Mouse (Mus musculus) embryonic facial prominence, embryonic 12.5 days (tissue): Measurements from ENCODE around the gene Sox2. TPM values are rescaled to one million over a fixed set of nuclear protein-coding genes. Genes with fewer than 3 reads are reported as not detected.

ENCODE experiments used
- ATAC-seq: fragments of 200-750 bp; cut with Nextera tagmentation; 2 replicates; pipeline ENCODE4 v1.8.0; 2017; ENCODE audit not compliant: insufficient number of reproducible peaks, insufficient read depth, low FRiP score, low TSS enrichment
- H3K27ac ChIP-seq: fragments of 300-500 bp; sonication (generic); 2 replicates; pipeline ENCODE4 v1.5.1; 2016; ENCODE audit warnings: mild to moderate bottlenecking
- H3K27me3 ChIP-seq: fragments of 300-500 bp; sonication (generic); 2 replicates; pipeline ENCODE4 v1.6.1; 2016; ENCODE audit warnings: mild to moderate bottlenecking, moderate library complexity
- H3K36me3 ChIP-seq: fragments of 300-500 bp; sonication (generic); 2 replicates; pipeline ENCODE4 v1.6.1; 2016; ENCODE audit warnings: mild to moderate bottlenecking
- H3K4me1 ChIP-seq: fragments of 300-500 bp; sonication (generic); 2 replicates; pipeline ENCODE4 v1.6.1; 2016
- H3K4me2 ChIP-seq: fragments of 300-500 bp; sonication (generic); replicated peaks from 2 replicates; pipeline ENCODE4 v1.6.1; 2016; ENCODE audit warnings: mild to moderate bottlenecking, moderate library complexity
- H3K4me3 ChIP-seq: fragments of 300-500 bp; sonication (generic); 2 replicates; pipeline ENCODE4 v1.5.1; 2016; ENCODE audit warnings: mild to moderate bottlenecking
- H3K9ac ChIP-seq: fragments of 300-500 bp; sonication (generic); 2 replicates; pipeline ENCODE4 v1.6.1; 2016; ENCODE audit warnings: mild to moderate bottlenecking, moderate library complexity
- H3K9me3 ChIP-seq: fragments of 300-500 bp; sonication (generic); 2 replicates; pipeline ENCODE4 v1.6.1; 2016; ENCODE audit warnings: mild to moderate bottlenecking, moderate library complexity
- WGBS: fragments of 180-500 bp; shearing (Covaris S2); methylation state at CpG from one replicate; pipeline ENCODE4 v1.1.7; 2016; 5-methylcytosine and 5-hydroxymethylcytosine counted together
- polyA plus RNA-seq: library from polyadenylated mRNA; unstranded; fragments of >200 nt; fragmentation: Nextera tagmentation; extraction: Ambion mirVana; gene quantifications from 2 replicates; pipeline ENCODE4 v1.2.1, GENCODE M21; 2016

Sox2 gene
- 11.4 and 13.5 TPM in 2 replicates for polyA plus RNA-seq

DNA sequence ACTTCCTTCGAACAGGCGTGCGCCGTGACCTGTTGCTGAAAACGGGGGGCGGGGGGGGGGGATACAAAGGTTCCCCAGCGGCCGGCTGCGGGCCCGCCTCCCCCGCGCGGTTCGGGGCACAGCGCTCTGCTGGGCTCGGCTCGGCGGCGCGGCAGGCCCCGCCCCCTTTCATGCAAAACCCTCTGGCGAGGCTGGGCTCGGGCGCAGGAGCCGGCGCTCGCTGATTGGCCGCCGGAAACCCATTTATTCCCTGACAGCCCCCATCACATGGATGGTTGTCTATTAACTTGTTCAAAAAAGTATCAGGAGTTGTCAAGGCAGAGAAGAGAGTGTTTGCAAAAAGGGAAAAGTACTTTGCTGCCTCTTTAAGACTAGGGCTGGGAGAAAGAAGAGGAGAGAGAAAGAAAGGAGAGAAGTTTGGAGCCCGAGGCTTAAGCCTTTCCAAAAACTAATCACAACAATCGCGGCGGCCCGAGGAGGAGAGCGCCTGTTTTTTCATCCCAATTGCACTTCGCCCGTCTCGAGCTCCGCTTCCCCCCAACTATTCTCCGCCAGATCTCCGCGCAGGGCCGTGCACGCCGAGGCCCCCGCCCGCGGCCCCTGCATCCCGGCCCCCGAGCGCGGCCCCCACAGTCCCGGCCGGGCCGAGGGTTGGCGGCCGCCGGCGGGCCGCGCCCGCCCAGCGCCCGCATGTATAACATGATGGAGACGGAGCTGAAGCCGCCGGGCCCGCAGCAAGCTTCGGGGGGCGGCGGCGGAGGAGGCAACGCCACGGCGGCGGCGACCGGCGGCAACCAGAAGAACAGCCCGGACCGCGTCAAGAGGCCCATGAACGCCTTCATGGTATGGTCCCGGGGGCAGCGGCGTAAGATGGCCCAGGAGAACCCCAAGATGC, at the start of gene Sox2:
Gene Sox2 (plus strand): TSS at position 680 of the 895 bp plus-strand sequence.
- Histone ChIP-seq H3K9ac (peak within 1 kb of the TSS; percentile 74), H3K4me3 (peak within 1 kb of the TSS; percentile 45), H3K36me3 (no peaks in the 10 kb centered on the region), H3K4me2 (peak within 1 kb of the TSS; percentile 67), H3K9me3 (no peaks in the 10 kb centered on the region), H3K4me1 (peaks cover 14% of the 10 kb centered on the region), H3K27ac (peak within 1 kb of the TSS; percentile 86), H3K27me3 (peaks cover 63% of the 10 kb centered on the region)
- WGBS = under 1% methylated on average over 85 of the region's 86 CpGs
- ATAC-seq = peak; percentile 84

DNA sequence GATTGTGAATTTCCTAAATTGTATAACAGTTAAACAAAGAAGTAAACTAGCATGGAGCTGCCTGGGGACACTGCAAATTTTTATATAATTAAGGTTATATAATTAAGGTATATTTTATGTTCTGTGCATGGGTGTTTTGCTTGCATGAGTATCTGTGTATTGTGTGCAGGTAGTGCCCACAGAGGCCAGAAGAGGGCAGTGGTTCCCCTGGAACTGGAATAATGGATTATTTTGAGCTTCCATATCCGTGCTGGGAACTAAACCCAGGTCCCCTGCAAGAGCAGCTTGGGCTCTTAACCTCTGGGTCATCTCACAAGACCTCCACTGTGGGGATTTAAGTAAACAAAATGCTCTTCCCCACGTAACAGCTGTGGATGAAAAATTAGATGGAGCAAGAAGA, 49.1 kb upstream of the Sox2 start:
- no peaks in the 10 kb centered on the region for H3K9me3 ChIP-seq
- WGBS = 77% methylated on average over 2 of the region's 2 CpGs

GRCm38 (mm10) chr3:34614107-34614506, 36.1 kb upstream of the Sox2 start:
- H3K4me2 ChIP-seq = no peak overlapping the region
- H3K9ac ChIP-seq = no peak overlapping the region
- no peaks in the 10 kb centered on the region for H3K4me1 ChIP-seq
- H3K9me3 ChIP-seq = no peaks in the 10 kb centered on the region
- H3K27ac ChIP-seq = peak overlapping the region; percentile 23; the same call in 1 of the 2 replicates
- no peak overlapping the region for H3K4me3 ChIP-seq
- WGBS = 62% methylated on average over 7 of the region's 7 CpGs
- no peaks in the 10 kb centered on the region for H3K36me3 ChIP-seq
- 0 out of 2 replicates have a peak, but pooled peaks have one; percentile 49 for ATAC-seq
- H3K27me3 ChIP-seq = no peaks in the 10 kb centered on the region

More for the DNA sequence above, 49.1 kb upstream of the Sox2 start:
- no peaks in the 10 kb centered on the region for H3K36me3 ChIP-seq
- no peak overlapping the region for H3K9ac ChIP-seq
- H3K27ac ChIP-seq = no peak overlapping the region
- no peaks in the 10 kb centered on the region for H3K4me1 ChIP-seq
- no peak for ATAC-seq
- H3K27me3 ChIP-seq = no peaks in the 10 kb centered on the region
- no peak overlapping the region for H3K4me2 ChIP-seq
- no peak overlapping the region for H3K4me3 ChIP-seq

DNA sequence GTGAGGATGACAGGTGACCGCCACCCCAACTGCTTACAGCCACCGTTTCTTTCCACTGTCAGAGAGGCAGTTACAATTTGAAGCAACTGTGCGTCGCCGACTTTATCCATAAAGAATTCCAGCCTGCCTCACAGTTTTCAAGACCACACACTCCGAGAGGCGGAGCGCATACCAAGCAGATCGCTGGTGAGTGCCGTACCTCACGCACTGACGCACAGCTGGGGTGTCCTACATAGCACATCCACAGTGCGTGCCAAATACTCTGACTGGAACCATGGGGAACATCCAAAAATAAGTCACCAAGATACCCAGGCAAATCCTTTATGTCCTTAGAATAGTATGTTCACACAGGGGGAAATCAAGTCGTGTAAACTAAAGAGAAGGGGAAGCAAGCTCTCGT, 34.7 kb upstream of the Sox2 start:
- ATAC-seq = 0 out of 2 replicates have a peak, but pooled peaks have one; percentile 28
- Histone ChIP-seq H3K4me3 (no peak overlapping the region), H3K27me3 (no peaks in the 10 kb centered on the region), H3K4me1 (no peaks in the 10 kb centered on the region), H3K36me3 (no peaks in the 10 kb centered on the region), H3K9me3 (no peaks in the 10 kb centered on the region), H3K4me2 (no peak overlapping the region), H3K9ac (no peak overlapping the region), H3K27ac (no peak overlapping the region)
- 74% methylated on average over 15 of the region's 15 CpGs for WGBS

DNA sequence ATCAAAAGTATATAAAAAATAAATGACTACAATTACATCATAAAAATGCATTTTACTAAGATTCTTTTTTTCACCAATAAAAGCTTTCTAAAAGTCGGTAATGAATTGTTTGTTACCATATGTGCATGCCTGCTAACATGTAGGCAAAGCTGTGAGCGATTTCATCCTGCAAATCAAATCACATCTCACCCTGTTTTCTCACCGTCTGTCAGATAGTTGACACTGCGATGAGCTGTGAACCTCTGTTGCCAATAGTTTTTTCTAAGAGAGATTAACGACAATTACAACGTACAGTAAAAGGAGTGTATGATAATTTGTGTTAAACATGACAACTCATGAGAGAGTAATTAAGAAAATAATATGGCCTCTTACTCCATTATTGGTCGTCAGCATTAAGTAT, 31.3 kb upstream of the Sox2 start:
- no peak for ATAC-seq
- Histone ChIP-seq H3K36me3 (no peaks in the 10 kb centered on the region), H3K9ac (no peak overlapping the region), H3K4me2 (no peak overlapping the region), H3K9me3 (no peaks in the 10 kb centered on the region), H3K27ac (no peak overlapping the region), H3K27me3 (no peaks in the 10 kb centered on the region), H3K4me3 (no peak overlapping the region), H3K4me1 (no peaks in the 10 kb centered on the region)
- 83% methylated on average over 7 of the region's 7 CpGs for WGBS

DNA sequence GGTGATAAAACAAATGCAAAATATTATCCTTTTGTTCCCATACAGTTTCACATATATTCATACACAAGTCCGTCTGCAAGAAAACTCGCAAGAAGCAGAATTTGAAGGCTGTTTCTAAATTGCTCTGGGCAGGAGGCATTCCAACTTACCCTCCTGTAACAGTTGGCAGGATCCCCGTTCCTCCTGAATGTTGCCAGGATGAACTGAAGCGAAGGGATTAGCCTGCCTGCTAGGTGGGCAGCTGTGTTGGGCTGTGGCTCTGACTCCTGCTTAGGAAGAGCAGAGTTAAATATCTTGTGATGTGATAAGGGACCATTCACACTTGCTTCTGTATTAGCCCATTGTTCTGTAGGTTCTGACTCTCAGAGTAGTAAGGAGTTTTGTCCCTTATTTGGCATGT, 30.1 kb upstream of the Sox2 start:
- Histone ChIP-seq H3K4me2 (no peak overlapping the region), H3K4me3 (no peak overlapping the region), H3K27me3 (no peaks in the 10 kb centered on the region), H3K9me3 (no peaks in the 10 kb centered on the region), H3K36me3 (no peaks in the 10 kb centered on the region), H3K9ac (no peak overlapping the region), H3K4me1 (no peaks in the 10 kb centered on the region), H3K27ac (no peak overlapping the region)
- ATAC-seq = no peak
- 76% methylated on average over 4 of the region's 4 CpGs for whole genome bisulfite sequencing

DNA sequence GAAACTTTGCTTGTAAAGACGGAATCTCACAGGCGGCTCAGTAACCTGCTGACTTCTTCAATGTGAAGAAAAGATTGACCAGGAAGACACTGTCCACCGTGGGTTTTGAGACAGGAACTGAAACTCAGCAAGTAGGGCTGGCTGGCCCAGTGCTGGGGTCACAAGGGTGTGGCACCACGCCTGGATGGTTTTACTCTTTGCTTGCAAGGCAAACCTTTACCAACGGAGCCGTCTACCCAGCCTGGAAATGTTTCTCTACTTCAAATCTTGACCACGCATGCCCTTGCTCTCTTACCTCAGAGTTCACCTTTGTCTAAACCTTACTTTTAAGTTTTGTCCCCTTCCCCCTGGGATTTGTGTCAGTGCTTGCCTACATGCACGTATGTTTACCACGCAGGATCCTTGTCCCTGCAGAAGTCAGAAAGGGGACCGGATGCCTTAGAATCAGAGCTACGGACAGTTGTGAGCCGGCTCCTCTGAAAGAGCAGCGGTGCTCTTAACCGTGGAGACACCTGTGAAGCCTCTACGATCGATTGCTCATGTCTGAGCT, 25.4 kb upstream of the Sox2 start:
- H3K4me1 ChIP-seq = no peaks in the 10 kb centered on the region
- WGBS = 87% methylated on average over 16 of the region's 16 CpGs
- no peaks in the 10 kb centered on the region for H3K27me3 ChIP-seq
- H3K9me3 ChIP-seq = no peaks in the 10 kb centered on the region
- no peak overlapping the region for H3K9ac ChIP-seq
- ATAC-seq = no peak
- H3K4me3 ChIP-seq = no peak overlapping the region
- H3K27ac ChIP-seq = no peak overlapping the region
- no peaks in the 10 kb centered on the region for H3K36me3 ChIP-seq
- no peak overlapping the region for H3K4me2 ChIP-seq

DNA sequence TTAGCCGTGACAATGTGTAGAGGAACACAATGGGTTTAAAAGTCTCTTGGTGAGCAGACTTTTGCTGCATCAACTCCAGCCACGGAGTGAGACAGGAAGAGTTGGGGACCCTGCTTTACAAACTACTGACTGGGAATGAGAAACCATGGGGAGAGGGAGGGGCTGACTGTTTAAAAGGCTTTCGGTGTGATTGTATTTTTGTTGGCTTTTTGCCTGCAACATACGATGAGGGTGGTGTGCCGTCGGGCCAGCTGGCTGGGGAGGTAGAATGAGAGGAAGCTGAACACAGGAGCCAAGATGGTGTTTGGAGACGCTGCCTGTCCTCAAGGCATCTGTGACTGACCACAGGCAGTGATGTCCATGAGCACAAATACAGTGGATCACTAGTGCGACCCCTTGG, 23.7 kb upstream of the Sox2 start:
- Histone ChIP-seq H3K27ac (no peak overlapping the region), H3K9me3 (no peaks in the 10 kb centered on the region), H3K4me3 (no peak overlapping the region), H3K4me2 (no peak overlapping the region), H3K9ac (no peak overlapping the region), H3K36me3 (no peaks in the 10 kb centered on the region), H3K27me3 (no peaks in the 10 kb centered on the region), H3K4me1 (no peaks in the 10 kb centered on the region)
- 77% methylated on average over 8 of the region's 8 CpGs for WGBS
- ATAC-seq = no peak

GRCm38 (mm10) chr3:34630031-34630430, 20.2 kb upstream of the Sox2 start:
- H3K4me1 ChIP-seq = no peaks in the 10 kb centered on the region
- WGBS = 68% methylated on average over 8 of the region's 8 CpGs
- H3K4me3 ChIP-seq = no peak overlapping the region
- H3K9ac ChIP-seq = no peak overlapping the region
- no peaks in the 10 kb centered on the region for H3K9me3 ChIP-seq
- H3K36me3 ChIP-seq = no peaks in the 10 kb centered on the region
- peaks cover under 1% of the 10 kb centered on the region; the same call in 1 of the 2 replicates for H3K27me3 ChIP-seq
- H3K4me2 ChIP-seq = no peak overlapping the region
- ATAC-seq = no peak
- no peak overlapping the region for H3K27ac ChIP-seq

- 53% methylated on average over 1 of the region's 1 CpGs for WGBS
- peaks cover 3% of the 10 kb centered on the region for H3K27me3 ChIP-seq
Observed at GRCm38 (mm10) chr3:34630736-34631135, 19.5 kb upstream of the Sox2 start.

GRCm38 (mm10) chr3:34636958-34637357, 13.2 kb upstream of the Sox2 start:
- Histone ChIP-seq H3K4me2 (no peak overlapping the region), H3K27ac (no peak overlapping the region), H3K9me3 (no peaks in the 10 kb centered on the region), H3K4me3 (no peak overlapping the region), H3K4me1 (0 out of 2 replicates have a peak, but pooled peaks cover under 1% of the 10 kb centered on the region), H3K9ac (no peak overlapping the region), H3K36me3 (no peaks in the 10 kb centered on the region), H3K27me3 (peaks cover 52% of the 10 kb centered on the region)
- 61% methylated on average over 6 of the region's 6 CpGs for WGBS
- ATAC-seq = no peak

More at GRCm38 (mm10) chr3:34630736-34631135, 19.5 kb upstream of the Sox2 start:
- H3K4me3 ChIP-seq = no peak overlapping the region
- H3K36me3 ChIP-seq = no peaks in the 10 kb centered on the region
- ATAC-seq = no peak
- H3K4me2 ChIP-seq = no peak overlapping the region
- no peaks in the 10 kb centered on the region for H3K9me3 ChIP-seq
- H3K9ac ChIP-seq = no peak overlapping the region
- no peaks in the 10 kb centered on the region for H3K4me1 ChIP-seq
- no peak overlapping the region for H3K27ac ChIP-seq

- 26% methylated on average over 5 of the region's 5 CpGs for WGBS
Observed at GRCm38 (mm10) chr3:34637481-34637880, 12.7 kb upstream of the Sox2 start.

More at GRCm38 (mm10) chr3:34637481-34637880, 12.7 kb upstream of the Sox2 start:
- ATAC-seq = no peak
- Histone ChIP-seq H3K27ac (no peak overlapping the region), H3K9me3 (no peaks in the 10 kb centered on the region), H3K4me2 (no peak overlapping the region), H3K36me3 (no peaks in the 10 kb centered on the region), H3K4me1 (0 out of 2 replicates have a peak, but pooled peaks cover 6% of the 10 kb centered on the region), H3K9ac (no peak overlapping the region), H3K27me3 (peaks cover 58% of the 10 kb centered on the region), H3K4me3 (no peak overlapping the region)
